Mouse (Mus musculus) frontal cortex, adult (tissue): ENCODE measurements around the gene Trio.
"Not testable (repeated sequence)": the region's sequence is repeated elsewhere in the genome, so short reads cannot be mapped to it uniquely, and the experiment has no call there.

Experiments used
- ATAC-seq: cut with Nextera tagmentation; 2 replicates; pipeline ENCODE4 v1.9.2; 2017; ENCODE audit warnings: mild to moderate bottlenecking, moderate library complexity, mixed read lengths; ENCODE audit not compliant: low TSS enrichment

Trio gene

GRCm38 (mm10) chr15:27720297-27720696, 305.4 kb downstream of the Trio start:
- ATAC-seq, result not testable (repeated sequence)

- no peak for ATAC-seq
Measured at GRCm38 (mm10) chr15:27718668-27719067, 307.0 kb downstream of the Trio start.

- ATAC-seq, result peak; percentile 99
Measured at GRCm38 (mm10) chr15:27715331-27715730, 310.3 kb downstream of the Trio start.

GRCm38 (mm10) chr15:27710698-27711097, 314.9 kb downstream of the Trio start:
- ATAC-seq, result no peak

- ATAC-seq, result 0 out of 2 replicates have a peak, but pooled peaks have one; percentile 23
Measured at GRCm38 (mm10) chr15:27708968-27709612, 316.6 kb downstream of the Trio start.

GRCm38 (mm10) chr15:27708499-27708898, 317.1 kb downstream of the Trio start:
- 0 out of 2 replicates have a peak, but pooled peaks have one; percentile 25 for ATAC-seq

- ATAC-seq, result no peak; the same call in 1 of the 2 replicates
Measured at GRCm38 (mm10) chr15:27702972-27703313, 322.7 kb downstream of the Trio start.

- peak; percentile 89 for ATAC-seq
Measured at GRCm38 (mm10) chr15:27702031-27702971, 323.3 kb downstream of the Trio start.

- ATAC-seq, result no peak
Measured at GRCm38 (mm10) chr15:27697632-27698031, 328.0 kb downstream of the Trio start.

- no peak for ATAC-seq
Measured at GRCm38 (mm10) chr15:27693235-27693634, 332.4 kb downstream of the Trio start.

- no peak for ATAC-seq
Measured at GRCm38 (mm10) chr15:27692161-27692560, 333.5 kb downstream of the Trio start.

GRCm38 (mm10) chr15:27691213-27691612, 334.4 kb downstream of the Trio start:
- peak; percentile 55; the same call in 1 of the 2 replicates for ATAC-seq

GRCm38 (mm10) chr15:27688041-27688651, 337.5 kb downstream of the Trio start:
- ATAC-seq, result no peak

GRCm38 (mm10) chr15:27684813-27685212, 340.8 kb downstream of the Trio start:
- ATAC-seq, result peak; percentile 66

GRCm38 (mm10) chr15:27683206-27683605, 342.4 kb downstream of the Trio start:
- ATAC-seq, result no peak

- no peak for ATAC-seq
Measured at GRCm38 (mm10) chr15:27682619-27683018, 343.0 kb downstream of the Trio start.

GRCm38 (mm10) chr15:27681419-27682187, 344.0 kb downstream of the Trio start, which contains the start of gene Otulinl:
Gene Otulinl, minus strand, starts transcription at chr15:27681579.
- ATAC-seq, result peak; percentile 96

- peak; percentile 38; the same call in 1 of the 2 replicates for ATAC-seq
Measured at GRCm38 (mm10) chr15:27680997-27681396, 344.7 kb downstream of the Trio start.
